Mouse (Mus musculus): Measurements from ENCODE around the gene Iqgap1.

Iqgap1 gene

DNA sequence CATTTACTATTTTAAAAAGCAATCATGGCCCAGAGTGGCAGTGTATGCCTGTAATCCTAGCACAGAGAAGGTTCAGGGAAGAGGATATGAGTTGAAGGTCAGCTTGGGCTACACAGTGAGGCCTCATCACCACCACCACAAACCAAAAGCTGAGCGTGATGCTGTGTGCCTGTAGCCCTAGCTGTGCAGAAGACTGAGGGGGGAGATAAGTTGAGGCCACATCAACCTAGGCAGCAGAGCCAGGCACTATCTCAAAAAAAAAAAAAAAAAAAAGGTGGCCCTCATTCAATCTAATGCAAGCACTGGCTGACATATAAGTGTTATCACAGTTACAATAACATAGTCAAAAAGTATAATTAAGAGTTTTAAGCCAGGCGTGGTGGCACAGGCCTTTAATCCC, 106.7 kb downstream of the Iqgap1 start:
- no peak for DNase-seq (ENCODE audit: low read depth, low spot score)

DNA sequence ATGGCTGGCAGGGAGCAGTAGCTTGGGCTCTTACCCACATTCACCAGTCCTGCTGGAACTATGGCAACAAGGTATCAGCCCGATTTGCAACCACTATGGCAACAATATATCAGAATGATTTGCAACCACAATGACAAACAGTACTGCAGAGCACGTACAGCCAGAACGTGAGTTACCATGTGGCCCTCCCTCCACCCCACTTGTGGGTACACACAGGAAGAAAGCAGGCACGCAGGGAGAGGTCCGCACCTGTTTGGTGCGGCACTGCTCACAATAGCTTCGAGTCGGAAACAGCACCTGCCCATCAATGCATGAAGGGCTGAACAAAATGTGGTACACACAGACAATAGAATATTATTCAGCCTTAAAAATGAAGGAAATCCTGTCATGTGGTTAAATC, 107.3 kb downstream of the Iqgap1 start:
- DNase-seq (ENCODE audit: low read depth, low spot score): no peak

DNA sequence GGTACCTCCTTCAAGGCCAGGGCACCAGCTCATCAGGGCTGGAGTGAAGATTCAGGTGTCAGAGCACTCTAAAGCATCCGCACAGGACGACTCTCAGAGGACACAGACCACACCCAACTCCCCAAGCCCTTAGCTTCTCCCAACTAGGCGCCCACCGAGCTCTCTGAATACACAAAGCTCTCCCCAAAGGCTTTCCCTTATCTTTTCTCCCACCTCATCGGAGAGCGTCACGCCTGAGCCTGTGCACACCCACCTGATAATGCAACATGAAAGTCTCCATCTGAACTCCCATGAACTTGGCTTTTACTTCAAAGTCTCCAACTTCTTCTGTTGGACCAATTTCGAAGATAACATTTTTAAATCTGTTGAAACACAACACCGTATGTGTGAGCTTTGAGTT, 109.0 kb downstream of the Iqgap1 start:
- no peak for DNase-seq (ENCODE audit: low read depth, low spot score)

DNA sequence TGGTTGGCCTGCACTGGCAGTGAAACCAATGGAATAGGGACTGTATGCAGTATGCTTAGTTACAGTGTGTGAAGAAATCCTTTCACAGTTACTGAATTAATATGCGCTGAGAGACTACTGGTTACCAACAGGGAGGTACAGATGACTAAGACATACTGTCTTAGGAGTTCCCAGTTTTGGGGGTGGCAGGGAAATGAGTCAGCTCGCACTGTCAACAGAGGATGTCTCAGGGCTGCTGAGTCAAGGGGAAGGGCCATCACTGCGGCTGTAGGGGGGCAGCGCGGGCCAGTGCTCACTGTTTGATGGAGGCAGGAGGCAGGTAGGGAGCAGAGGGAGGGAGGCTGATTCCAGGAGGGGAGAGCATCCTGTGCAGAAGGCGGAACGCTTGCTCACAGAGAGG, 110.5 kb downstream of the Iqgap1 start:
- no peak for DNase-seq (ENCODE audit: low read depth, low spot score)

DNA sequence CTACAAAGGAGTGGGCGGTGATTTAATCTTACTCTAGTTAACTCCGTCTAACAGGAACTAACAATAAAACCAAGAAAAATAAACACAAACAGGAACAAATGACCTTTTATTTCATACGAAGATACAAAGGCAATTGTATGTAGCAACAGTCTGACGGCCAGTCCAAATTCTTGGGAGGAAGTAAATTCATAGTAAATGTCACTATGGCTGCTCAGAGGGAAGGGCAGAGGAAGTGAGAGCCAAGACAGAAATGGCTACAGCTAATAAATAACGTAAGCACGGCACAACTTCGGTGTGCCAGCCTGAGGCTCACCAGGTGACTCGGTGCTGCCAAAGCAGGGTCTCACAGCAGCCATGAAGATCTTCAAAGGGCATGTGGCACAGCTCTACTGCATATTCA, 114.3 kb downstream of the Iqgap1 start:
- no peak for DNase-seq (ENCODE audit: low read depth, low spot score)

DNA sequence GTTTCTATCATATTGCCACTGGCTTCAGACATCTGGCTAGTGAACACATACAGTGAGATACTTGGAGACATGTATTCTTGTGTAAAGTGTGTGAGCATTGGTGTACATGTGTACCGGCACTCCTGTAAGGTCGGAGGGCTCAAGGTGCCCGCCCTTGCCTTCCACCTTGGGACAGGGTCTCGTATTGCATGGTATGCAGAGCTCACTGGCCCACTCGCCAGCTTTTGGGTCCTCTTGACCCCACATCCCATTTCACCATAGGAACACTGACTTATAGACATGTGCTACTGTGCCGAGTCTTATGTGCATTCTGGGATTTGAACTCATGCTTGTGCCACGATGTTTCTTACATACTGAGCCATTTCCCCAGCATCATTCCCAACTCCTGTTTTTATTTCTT, 115.4 kb downstream of the Iqgap1 start:
- DNase-seq (ENCODE audit: low read depth, low spot score): no peak

DNA sequence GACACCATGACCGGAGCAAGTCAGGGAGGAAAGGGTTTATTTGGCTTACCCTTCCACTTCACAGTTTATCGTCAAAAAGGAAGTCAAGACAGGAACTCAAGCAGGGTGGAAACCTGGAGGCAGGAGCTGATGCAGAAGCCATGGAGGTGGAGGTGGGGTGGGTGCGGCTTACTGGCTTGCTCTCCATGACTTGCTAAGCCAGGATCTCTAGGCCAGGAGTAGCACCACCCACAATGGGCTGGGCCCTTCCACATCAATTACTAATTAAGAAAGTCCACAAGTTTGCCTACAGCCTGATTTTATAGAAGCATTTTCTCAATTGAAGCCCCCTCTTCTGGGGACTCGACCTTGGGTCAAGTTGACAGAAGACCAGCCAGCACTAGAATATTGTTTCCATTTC, 121.7 kb downstream of the Iqgap1 start:
- no peak for DNase-seq (ENCODE audit: low read depth, low spot score)

DNA sequence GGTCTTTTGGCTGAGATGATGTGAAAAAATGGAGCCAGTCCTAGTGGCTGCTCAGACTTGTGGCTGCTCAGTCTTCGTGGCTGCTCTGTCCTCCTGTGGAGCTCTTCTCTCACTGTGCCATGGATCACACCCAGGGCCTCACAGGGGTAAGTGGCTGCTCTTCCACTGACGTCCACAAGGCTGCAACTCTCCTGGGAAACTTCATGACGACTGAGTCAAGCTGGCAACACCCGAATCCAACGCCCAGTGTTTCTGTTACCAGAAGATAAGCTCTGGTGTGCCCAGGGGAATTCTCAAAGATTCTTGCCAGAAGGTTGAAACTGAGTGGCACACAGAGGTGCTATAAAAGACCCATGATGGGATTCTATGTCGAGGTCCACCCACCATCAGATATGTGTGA, 123.3 kb downstream of the Iqgap1 start:
- DNase-seq (ENCODE audit: low read depth, low spot score): no peak

DNA sequence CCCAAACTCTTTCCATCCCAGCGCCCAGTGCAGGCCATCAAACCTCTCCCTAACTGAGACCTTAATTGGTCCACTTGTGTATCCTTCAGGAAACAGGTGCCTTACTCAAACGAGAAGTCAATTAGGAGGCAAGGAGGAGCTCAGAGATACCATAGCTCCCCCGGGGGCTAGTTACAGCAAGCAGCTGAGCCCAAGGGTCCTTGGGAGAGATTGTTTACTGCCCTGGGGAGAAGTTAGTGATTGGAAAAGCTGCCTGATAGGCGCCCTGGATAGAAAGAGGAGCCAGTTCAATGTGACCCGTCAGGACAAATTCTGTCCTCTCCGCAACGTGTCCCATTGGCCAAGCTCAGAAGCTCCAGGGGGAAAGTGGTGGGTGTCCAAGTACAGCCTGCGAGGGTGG, 126.1 kb downstream of the Iqgap1 start:
- DNase-seq (ENCODE audit: low read depth, low spot score): no peak

DNA sequence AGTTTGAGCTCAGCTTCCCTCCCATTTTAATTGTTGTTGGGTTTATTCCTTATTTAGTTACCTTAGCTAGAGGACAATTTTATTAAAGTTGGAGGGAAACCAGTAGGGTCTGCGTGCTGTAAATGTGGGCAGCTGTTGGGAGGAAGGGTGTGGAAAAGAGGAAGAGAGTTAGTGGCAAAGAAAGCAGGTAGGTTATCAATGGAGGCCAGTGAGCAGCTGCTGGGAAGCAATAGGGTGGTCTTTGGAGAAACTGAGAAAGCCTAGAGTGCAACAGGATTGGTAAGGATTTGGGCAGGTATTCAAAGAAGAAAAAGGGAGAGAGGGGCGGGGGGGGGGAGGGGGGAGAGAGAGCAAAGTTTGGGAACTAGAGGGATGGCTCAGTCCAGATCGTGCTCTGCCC, 126.8 kb downstream of the Iqgap1 start:
- no peak for DNase-seq (ENCODE audit: low read depth, low spot score)

DNA sequence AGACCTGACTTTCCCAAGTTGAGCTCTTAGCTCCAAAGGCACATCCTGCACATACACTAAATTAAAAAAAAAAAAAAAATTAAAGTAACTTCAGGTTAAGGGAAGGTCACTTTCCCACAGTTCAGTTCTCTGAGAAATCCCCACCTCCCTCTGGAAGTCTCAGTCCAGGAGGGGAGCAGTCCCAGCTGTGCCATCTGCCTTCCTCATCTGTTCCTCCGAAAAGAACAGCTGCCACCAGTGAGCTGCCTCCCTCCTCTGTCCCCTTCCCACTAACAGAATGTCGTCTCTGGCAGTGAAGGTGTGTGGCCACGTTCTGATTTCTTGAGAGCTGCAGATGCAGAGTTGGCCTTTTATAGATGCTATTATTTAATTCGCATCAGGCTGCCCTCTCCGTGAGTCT, 127.9 kb downstream of the Iqgap1 start:
- DNase-seq (ENCODE audit: low read depth, low spot score): no peak

DNA sequence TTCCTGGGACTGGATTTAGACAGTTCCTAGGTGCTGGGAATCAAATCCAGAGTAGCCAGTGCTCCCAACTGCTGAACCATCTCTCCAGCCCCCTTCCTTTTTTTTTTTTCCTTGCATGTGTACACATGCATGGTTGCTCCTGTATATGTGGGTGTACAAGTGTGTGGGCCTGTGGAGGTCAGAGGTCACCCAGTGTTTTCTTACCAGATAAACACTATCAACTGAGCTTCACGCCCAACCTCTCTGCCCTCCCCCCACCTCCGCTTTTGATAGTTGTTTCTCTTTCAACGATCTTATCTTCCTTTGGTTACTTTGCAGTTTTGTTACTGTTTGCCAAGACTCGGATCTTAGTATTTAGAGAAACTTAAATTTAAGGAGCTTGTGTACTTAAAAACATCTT, 128.9 kb downstream of the Iqgap1 start:
- DNase-seq (ENCODE audit: low read depth, low spot score): no peak

DNA sequence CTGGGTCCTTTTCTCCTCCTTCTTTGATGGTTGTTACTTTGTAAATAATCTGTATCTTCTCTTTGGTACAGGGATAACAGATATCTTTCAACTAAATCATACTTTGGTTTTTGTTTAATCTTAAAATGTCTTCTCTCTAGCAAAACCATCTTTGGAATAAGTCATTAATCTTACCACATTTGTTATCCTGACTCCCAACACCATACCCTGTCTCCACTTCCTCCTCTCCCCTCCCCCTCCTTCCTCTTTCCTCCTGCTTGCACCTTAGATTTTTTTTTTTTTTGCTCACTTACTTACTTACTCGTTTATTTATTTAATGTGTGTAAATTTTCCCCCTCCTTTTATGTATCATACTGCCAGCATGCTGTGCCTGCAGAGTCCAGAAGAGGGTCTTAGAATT, 129.4 kb downstream of the Iqgap1 start:
- DNase-seq (ENCODE audit: low read depth, low spot score): no peak

DNA sequence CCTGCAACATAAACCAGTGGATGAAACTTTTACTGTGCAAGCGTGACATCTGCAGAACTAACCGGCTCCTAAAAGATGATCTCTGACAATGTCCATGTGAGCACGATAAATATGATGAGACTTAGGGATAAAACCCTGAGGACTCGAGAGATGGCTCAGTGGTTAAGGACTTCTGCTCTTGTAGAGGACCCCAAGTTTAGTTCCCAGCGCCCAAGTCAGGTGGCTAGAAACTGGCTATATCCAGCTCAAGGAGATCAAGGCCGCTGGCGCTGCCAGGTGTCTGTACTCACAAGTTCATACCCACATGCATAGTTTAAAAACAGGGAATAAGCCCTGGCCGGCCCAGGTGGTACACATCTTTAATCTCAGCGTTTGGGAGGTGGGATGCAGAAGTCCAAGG, 133.3 kb downstream of the Iqgap1 start:
- DNase-seq (ENCODE audit: low read depth, low spot score): no peak

DNA sequence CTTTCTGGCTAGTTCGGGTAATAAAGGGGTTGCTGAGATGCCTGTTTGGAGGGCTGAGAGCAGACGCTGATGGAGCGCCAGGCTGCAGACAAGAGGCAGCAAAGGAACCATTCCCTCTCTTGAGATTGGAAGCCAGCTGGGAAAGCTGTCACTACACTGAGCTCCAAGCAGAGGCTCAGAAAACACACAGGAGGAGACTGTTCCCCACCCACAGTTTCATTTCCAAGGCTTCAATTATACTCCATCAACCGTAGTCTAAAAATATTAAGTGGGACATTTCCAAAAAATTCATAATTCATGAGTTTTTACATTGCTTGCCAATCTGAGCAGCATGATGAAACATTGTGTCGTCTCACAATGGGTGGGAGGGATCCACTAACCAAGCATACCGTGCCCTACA, 134.6 kb downstream of the Iqgap1 start:
- no peak for DNase-seq (ENCODE audit: low read depth, low spot score)

DNA sequence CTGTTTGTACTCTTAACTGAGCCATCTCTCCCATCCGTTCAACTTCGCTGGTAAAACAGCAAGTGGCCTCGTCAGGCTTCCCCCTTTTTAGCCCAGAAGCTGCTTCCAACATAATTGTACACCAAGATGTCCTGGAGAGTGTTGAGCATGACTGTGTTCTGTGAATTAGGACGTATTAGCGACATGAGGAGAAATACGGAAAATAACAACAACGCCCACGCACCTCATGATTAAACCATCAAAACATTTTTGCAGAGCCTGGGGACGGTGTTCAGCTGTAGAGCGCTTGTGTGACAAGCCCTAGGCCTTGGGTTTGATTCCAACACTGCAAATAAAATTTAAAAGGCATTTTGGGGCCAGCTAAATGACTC, 136.6 kb downstream of the Iqgap1 start:
- peak; percentile 51 for DNase-seq (ENCODE audit: low read depth, low spot score)

DNA sequence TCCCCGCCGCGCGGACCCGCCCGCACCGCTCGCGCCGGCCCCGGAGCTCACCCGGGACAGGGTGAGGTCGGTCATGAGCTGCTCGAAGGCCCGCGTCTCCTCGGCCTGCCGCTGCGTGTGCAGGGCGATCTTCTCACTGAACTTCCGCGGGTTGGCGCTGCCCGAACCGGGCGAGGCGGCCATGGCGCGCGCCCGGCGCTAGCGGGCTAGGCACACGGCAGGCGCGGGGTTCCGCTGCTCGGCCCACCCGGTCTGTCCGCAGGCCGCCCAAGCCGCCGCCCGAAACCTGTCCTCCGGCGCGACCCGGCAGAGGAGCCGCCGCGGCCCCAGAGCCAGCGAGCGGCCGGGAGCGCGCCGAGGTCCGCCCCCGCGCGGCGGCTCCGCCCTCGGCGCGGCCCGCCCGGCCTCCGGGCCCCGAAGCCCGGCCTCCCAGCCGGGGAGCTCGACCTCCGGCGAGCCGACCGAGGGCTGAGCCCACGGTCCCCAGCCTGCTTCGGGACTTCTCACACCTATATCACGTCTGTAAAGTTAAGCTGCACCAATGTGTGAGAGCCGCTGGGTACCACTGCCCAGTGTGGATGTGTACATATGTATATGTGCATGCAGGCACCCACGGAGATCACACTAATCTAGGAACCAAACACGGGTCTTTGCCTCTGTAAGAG, 137.1 kb downstream of the Iqgap1 start, which contains the start of gene Crtc3:
Gene Crtc3, minus strand, starts transcription at position 322 of the 665 bp plus-strand sequence.
- DNase-seq (ENCODE audit: low read depth, low spot score): peak; percentile 59

DNA sequence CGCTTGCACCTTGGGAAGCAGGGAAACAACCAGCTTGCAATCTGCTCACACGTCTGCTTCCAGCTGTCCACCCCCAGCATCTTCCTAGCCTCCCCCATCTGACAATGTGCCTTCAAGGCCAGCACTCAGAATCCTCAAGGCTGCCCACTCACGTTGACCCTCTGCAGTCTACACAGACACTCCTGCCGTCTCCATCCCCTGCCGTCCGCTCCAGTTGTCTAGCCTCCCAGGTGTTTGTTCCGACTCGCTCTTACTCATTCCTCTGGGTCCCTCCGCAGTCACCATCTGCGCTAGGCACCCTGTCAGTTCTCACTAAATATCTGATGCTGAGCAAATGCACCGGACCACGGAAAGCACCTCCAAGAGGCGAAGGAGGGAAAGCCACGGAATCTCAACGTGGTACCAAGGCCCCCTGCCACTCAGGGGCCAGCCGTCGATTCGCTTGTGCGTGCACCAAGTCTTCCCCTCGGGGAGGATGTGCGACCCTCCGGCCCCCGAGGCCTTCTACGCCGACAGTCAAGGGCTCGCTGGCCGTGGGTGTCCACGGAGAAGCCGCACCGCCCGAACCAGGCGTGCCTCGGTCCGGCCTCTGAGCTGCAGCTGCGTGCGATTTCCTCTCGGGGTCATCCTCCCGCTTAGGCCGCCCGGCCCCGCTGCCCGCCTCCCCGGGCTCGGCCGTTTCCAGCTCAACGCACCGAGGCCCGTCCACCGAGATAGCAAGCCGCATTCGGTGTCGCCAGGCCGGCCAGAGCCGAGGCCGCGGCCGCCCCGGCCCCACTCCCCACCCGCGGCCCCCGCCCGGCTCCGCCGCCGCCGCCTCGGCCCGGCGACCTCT, 137.8 kb downstream of the Iqgap1 start:
- DNase-seq (ENCODE audit: low read depth, low spot score): peak; percentile 39

DNA sequence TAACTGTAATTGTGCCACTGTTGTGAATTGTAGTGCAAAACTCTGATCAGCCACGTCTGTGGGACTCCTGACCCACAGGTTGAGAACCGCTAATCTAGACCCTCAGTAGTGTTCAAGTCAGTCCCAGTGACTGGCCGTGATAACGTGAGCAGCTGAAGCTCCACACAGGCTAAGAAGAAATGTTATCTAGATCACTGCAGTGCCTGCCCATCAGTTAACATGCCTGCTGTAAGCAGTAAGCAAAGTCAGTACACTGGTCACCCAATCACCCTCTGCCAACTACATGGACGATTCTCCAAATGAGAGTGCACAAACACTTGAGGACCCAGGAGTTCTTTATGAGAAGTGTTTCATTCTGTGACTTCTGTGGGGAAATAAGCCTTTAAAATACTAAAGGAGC, 140.1 kb downstream of the Iqgap1 start:
- no peak for DNase-seq (ENCODE audit: low read depth, low spot score)

DNA sequence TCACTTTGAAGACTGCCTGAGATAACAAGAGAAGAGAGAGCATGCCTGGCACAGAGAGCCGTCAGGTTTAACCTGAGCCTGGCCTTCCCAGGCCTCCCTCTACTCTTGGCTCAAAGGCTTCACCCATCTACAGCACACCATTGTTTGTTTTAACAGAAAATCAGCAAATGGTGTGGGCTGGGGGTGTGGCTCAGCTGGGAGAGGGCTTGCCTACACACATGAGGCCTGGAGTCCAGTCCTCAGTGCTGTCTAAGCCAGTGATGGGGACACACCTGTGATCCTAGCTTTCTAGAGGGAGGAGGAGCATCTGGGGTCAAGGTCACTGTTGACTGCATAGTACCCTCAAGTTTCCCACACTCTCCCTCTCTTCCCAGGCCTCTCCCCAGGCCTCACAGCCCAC, 143.1 kb downstream of the Iqgap1 start:
- DNase-seq (ENCODE audit: low read depth, low spot score): no peak

DNA sequence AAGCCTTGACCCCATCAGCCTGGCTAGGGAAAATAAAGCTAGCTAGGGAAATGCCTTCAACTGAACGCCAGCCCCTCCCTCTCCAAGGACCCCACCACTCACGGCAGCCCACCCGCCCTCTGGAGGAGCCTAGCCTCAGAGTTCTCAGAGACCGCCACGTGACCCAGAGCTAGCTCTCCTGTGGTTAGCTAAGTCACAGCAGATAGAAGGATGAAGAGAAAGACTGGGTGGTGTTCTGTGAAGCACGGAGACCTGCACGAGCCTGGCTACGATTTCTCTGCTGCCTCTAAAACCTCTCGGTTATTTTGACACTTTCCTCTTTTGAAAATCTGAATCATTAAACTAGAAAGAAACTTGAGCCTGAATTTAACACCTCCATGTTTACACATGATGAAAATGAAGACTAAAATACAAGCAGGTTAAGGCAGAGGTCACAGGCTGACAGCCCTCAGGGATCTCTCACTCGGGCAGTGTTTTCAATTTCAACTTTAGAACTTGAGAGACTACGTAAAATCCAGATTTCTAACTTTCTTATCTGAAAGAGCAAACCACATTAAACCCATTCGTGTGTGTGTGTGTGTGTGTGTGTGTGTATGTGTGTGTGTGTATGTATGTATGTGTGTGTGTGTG, 145.4 kb downstream of the Iqgap1 start:
- no peak for DNase-seq (ENCODE audit: low read depth, low spot score)

DNA sequence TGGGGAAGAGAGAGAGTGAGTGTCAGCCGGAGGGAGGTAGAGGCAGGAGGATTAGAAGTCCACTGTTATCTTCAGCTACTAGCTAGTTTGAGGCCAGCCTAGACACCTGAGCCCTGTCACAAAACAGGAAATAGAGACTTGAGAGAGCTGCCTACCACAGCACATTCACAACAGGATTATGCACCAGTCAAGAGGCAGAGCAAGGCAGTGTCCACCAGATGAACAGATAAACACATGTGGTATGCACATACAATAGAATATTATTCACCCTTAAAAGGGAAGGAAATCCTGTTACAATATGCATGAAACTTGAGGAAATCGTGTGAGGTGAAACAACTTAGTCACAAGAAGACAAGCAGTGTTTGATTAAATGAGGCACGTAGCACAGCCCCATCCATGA, 153.5 kb downstream of the Iqgap1 start:
- no peak for DNase-seq (ENCODE audit: low read depth, low spot score)

DNA sequence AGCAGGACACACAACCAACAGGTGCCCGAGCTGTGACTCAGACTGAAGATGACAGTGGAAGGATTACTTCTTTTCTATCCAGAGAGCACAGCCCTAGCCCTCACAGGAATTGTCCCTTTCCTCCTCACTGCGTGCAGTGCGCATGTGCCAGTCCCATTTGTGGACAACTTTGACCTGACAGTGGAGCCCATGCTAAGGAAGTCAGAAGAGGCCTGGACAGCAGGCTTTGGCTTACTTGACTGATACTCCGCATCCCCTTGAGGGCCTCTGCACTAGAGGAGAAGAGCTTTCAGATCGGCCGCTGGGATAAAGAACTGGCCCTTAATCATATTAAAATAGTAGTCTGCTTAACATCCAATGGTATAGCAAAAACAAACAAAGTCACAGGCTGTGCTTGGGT, 154.9 kb downstream of the Iqgap1 start:
- DNase-seq (ENCODE audit: low read depth, low spot score): no peak

Measured in skeletal muscle tissue, adult 2 months (tissue).